Mouse (Mus musculus): Measurements from ENCODE around the gene Utp4. TPM values are rescaled to one million over a fixed set of nuclear protein-coding genes. Genes with fewer than 3 reads are reported as not detected.

Gene Utp4
- total and polyA plus RNA-seq, 3 experiments, result 80.6 to 202 (median 156) TPM

- no peak for DNase-seq (ENCODE audit: extremely low read depth)
- H3K4me2 ChIP-seq (ENCODE audit: insufficient read depth, low read depth, poor library complexity, severe bottlenecking), result no peak overlapping the region
- no peak overlapping the region for H3K4me3 ChIP-seq (replicated peaks in 1 of 3; ENCODE audit: low read depth in 2 of 3, low read length in 2 of 3, poor library complexity in 1 of 3)
- no peak for TF ChIP-seq ZMIZ1 (IDR thresholded peaks at IDR 0.05; ENCODE audit: low read depth, low read length)
- no peak for TF ChIP-seq MAZ (IDR thresholded peaks at IDR 0.05; ENCODE audit: low read depth, low read length)
- TF ChIP-seq BHLHE40 (IDR thresholded peaks at IDR 0.05; ENCODE audit: low read depth, low read length), result no peak
- no peak for TF ChIP-seq E2F4 (IDR thresholded peaks at IDR 0.05; ENCODE audit: insufficient replicate concordance, low read depth, low read length)
- no peak for TF ChIP-seq CHD1 (IDR thresholded peaks at IDR 0.05; ENCODE audit: low read depth, low read length)
- no peak for TF ChIP-seq TBP (conservative IDR thresholded peaks at IDR 0.05; ENCODE audit: low read depth, low read length)
- no peak for TF ChIP-seq CHD2 (IDR thresholded peaks at IDR 0.05; ENCODE audit: low read length)
- no peak for TF ChIP-seq KAT2A (IDR thresholded peaks at IDR 0.05; ENCODE audit: insufficient replicate concordance, low read length)
- TF ChIP-seq SIN3A (IDR thresholded peaks at IDR 0.05; ENCODE audit: low read length), result no peak
- no peak for TF ChIP-seq MYC (IDR thresholded peaks at IDR 0.05; ENCODE audit: low read depth, low read length)
- no peak for TF ChIP-seq NELFE (IDR thresholded peaks at IDR 0.05; ENCODE audit: low read depth, low read length)
- no peak for TF ChIP-seq ZC3H11A (IDR thresholded peaks at IDR 0.05; ENCODE audit: low read depth, low read length)
- no peak for TF ChIP-seq JUN (IDR thresholded peaks at IDR 0.05; ENCODE audit: insufficient read depth, low read depth, low read length)
- H3K9me3 ChIP-seq (replicated peaks; ENCODE audit: low read length), result no peaks in the 10 kb centered on the region
- peaks cover 0 to 3% of the 10 kb centered on the region in 2 experiments for H3K36me3 ChIP-seq (replicated peaks in 1 of 2; ENCODE audit: control insufficient read depth in 1 of 2, insufficient read depth in 1 of 2, low read length in 1 of 2)
- H3K27me3 ChIP-seq (replicated peaks), result no peaks in the 10 kb centered on the region
- in situ Hi-C loops (cut with MboI; ENCODE audit: low pct_ligation_motif_present, low pct_unique_long_range_greater_than_20kb, low sequenced_read_pairs), result no loop called here
- no peak overlapping the region for H3K27ac ChIP-seq (ENCODE audit: insufficient read depth, low read depth)
- no peaks in the 10 kb centered on the region for H3K79me2 ChIP-seq (replicated peaks; ENCODE audit: control insufficient read depth, extremely low read depth, insufficient read depth, poor library complexity, severe bottlenecking)
- dilution Hi-C loops (cut with MboI; ENCODE audit: extremely low pct_ligation_motif_present, extremely low pct_unique_long_range_greater_than_20kb, low sequenced_read_pairs), result no loop called here
- no peak overlapping the region for H3K9ac ChIP-seq (ENCODE audit: insufficient read depth, low read depth)
- peaks cover 0 to 8% of the 10 kb centered on the region in 2 experiments; a peak in 1 of 4 replicates for H3K4me1 ChIP-seq (ENCODE audit: control insufficient read depth in 1 of 2, insufficient read depth in 2 of 2)
These were observed 55.3 kb downstream of the Utp4 start for GRCm38 (mm10) chr8:106948678-106949243.

- Histone ChIP-seq H3K9me3 (replicated peaks; ENCODE audit: low read length) (no peaks in the 10 kb centered on the region), H3K4me2 (ENCODE audit: insufficient read depth, low read depth, poor library complexity, severe bottlenecking) (no peak overlapping the region), H3K9ac (ENCODE audit: insufficient read depth, low read depth) (no peak overlapping the region), H3K36me3 (replicated peaks in 1 of 2; ENCODE audit: control insufficient read depth in 1 of 2, insufficient read depth in 1 of 2, low read length in 1 of 2) (peaks cover 0 to 3% of the 10 kb centered on the region in 2 experiments), H3K4me1 (ENCODE audit: control insufficient read depth in 1 of 2, insufficient read depth in 2 of 2) (peaks cover 0 to 8% of the 10 kb centered on the region in 2 experiments; a peak in 1 of 4 replicates), H3K27me3 (replicated peaks) (no peaks in the 10 kb centered on the region), H3K27ac (ENCODE audit: insufficient read depth, low read depth) (no peak overlapping the region), H3K79me2 (replicated peaks; ENCODE audit: control insufficient read depth, extremely low read depth, insufficient read depth, poor library complexity, severe bottlenecking) (no peaks in the 10 kb centered on the region), H3K4me3 (replicated peaks in 1 of 3; ENCODE audit: low read depth in 2 of 3, low read length in 2 of 3, poor library complexity in 1 of 3) (no peak overlapping the region)
- DNase-seq (ENCODE audit: extremely low read depth), result no peak
- dilution Hi-C loops (cut with MboI; ENCODE audit: extremely low pct_ligation_motif_present, extremely low pct_unique_long_range_greater_than_20kb, low sequenced_read_pairs), result no loop called here
- in situ Hi-C loops (cut with MboI; ENCODE audit: low pct_ligation_motif_present, low pct_unique_long_range_greater_than_20kb, low sequenced_read_pairs), result no loop called here
- no peak for TF ChIP-seq ETS1 (conservative IDR thresholded peaks at IDR 0.05; ENCODE audit: low read depth, low read length)
- TF ChIP-seq MEF2A (IDR thresholded peaks at IDR 0.05; ENCODE audit: borderline replicate concordance, low read depth, low read length), result no peak
- TF ChIP-seq RAD21 (IDR thresholded peaks at IDR 0.05; ENCODE audit: low read depth, low read length), result no peak
- TF ChIP-seq MAFK (IDR thresholded peaks at IDR 0.05; ENCODE audit: insufficient replicate concordance, low read length), result no peak
- no peak for TF ChIP-seq SMC3 (IDR thresholded peaks at IDR 0.05; ENCODE audit: low read depth, low read length)
- no peak for TF ChIP-seq USF1 (IDR thresholded peaks at IDR 0.05; ENCODE audit: low read depth, low read length)
- no peak for TF ChIP-seq GABPA (IDR thresholded peaks at IDR 0.05; ENCODE audit: insufficient replicate concordance, low read depth, low read length)
- no peak for TF ChIP-seq ELF1 (IDR thresholded peaks at IDR 0.05; ENCODE audit: low read depth, low read length)
- no peak for TF ChIP-seq SIN3A (IDR thresholded peaks at IDR 0.05; ENCODE audit: low read length)
These were observed 58.3 kb downstream of the Utp4 start for GRCm38 (mm10) chr8:106951707-106952106.

Data from CH12.LX (cell line).